Mouse (Mus musculus) thymus, postnatal 0 days (tissue): Measurements from ENCODE around the gene Tcf20. TPM values are rescaled to one million over a fixed set of nuclear protein-coding genes. Genes with fewer than 3 reads are reported as not detected.

Experiments
- DNase-seq: peaks from one replicate; pipeline ENCODE4 v3.0.0-alpha.2; 2015; ENCODE audit warnings: low spot score
- polyA plus RNA-seq: library from polyadenylated mRNA; unstranded; fragments of >200 nt; fragmentation: Nextera tagmentation; extraction: Ambion mirVana; gene quantifications from 2 replicates; pipeline ENCODE4 v1.2.1, GENCODE M21; 2015

Gene Tcf20
- polyA plus RNA-seq, 1 experiment from 2014 or later, result 13.1 TPM

GRCm38 (mm10) chr15:82995239-82995638 lies 7.6 kb upstream of the Tcf20 start:
- no peak for DNase-seq

- peak; percentile 74 for DNase-seq
Measured at GRCm38 (mm10) chr15:82992911-82993310, 5.2 kb upstream of the Tcf20 start.

DNA sequence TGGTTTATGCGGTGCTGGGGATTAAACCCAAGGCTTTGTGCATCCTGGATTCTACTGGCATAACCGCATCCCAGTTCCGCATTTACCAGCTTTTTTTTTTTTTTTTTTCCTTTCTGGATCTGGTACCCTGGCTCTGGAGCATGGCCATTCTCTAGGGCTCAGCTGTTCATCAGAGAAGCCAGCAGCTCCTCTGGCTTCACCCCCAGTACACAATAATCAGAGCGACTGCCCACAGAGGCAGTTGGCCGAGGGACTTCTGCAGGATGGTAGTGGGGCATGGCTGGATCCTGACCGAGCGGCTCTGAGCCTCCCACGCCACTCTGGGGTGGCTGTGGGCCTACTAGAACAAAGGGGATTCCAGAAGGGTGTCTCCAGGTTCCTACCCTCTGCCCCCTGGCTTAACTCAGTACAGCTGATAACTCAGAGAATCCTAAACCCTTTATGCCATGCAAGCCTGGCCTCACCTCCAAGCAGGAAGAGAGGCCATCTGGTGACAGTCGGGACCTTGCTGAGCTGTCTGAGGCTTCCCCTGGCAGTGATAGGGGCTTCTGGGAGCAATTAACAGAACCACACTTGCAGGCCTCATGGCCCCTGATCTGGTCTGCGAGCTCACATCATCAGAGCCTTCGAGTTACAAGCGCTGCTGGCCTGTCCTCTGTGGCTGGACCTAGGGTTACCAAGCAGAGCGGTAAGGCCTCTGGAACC lies 4.6 kb upstream of the Tcf20 start:
- no peak for DNase-seq

DNA sequence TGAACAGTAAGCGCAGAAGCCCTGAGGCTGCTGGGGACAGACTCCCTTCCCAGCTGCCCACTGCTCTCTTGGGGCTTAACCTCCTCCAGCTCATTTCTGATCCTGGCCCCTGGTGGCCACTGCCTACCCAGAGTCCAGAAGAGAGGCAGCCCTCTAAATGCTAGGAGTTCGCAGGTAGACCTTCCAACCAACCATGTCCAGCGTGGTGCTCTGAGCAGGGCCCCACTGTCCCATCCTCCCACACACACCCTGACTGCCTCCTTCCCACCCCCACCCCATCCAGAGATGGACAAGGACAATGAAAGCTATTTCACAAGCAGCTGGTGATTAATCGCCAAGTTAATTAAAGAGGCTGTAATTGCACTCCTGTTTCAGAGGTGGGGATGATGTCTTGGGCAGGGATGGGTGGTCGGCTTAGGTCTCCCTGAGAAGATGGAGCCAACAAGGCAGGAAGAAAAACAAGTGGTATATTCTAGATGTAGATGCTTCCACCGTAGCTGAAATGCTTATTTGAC lies 1.6 kb upstream of the Tcf20 start:
- DNase-seq, result no peak

GRCm38 (mm10) chr15:82987014-82987731 lies 499 bp downstream of the Tcf20 start:
- no peak for DNase-seq

- DNase-seq, result no peak
Measured at GRCm38 (mm10) chr15:82984574-82984973, 3.1 kb downstream of the Tcf20 start.

DNA sequence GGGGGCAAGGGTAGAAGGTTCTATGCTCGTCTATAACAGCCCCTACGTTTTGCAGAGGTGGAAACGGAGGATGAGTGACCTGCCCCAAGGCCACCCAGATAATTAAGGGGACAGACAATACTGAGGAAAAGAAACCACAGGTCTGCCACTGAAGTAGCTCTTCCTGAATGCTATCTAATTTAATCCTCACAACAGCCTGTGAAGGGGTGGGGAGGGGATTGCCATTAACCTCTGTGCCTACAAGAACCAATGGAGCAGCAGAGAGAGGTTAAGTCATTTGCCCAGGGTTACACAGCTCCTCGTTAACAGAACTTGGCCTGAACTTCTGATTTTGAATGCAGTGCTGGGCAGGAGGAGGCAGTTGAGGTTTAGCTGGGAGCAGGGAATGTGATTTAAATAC lies 3.6 kb downstream of the Tcf20 start:
- DNase-seq, result no peak

GRCm38 (mm10) chr15:82983416-82984026 lies 4.2 kb downstream of the Tcf20 start:
- DNase-seq, result no peak

GRCm38 (mm10) chr15:82982724-82983415 lies 4.8 kb downstream of the Tcf20 start:
- no peak for DNase-seq

DNA sequence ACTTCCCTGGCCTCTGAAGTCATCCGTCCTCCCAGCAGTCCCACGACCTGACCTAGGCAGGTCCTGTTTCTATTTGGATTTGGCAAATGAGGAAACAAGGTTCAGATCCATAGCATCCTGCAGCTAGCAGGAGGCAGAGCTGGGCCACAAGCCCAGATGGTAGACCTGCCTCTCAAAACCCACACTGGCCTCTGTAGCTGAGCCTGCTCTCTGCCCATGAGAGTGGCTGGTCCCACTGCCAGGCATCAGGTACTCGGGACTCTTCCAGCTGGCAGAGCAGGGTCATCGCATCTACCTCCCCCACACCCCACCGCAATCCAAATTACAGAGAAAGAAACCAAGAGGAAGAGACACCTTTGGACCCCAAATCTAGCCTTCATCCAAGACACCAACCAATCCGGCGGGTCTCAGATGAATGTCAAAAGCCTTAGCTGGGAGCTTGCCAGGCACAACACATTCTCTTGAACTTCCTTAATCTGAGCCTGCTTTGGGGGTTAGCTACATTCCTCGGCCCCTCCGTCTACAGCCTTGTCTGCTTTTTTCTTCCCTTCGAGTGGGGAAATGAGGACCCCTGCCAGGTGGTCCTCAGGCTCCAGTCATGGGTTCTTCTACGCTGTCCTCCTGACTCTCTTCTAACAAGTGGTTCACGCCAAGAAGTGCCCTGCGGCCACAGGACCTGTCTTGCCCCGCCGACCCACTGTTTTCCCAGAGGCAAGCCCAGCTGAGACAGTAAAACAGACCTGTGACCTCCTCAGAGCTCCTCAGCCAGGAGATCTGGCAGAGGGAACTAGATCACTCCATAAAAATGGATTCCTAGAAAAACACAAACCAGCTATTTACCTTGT lies 5.8 kb downstream of the Tcf20 start:
- DNase-seq, result no peak

- no peak for DNase-seq
Measured at GRCm38 (mm10) chr15:82979531-82979930, 8.1 kb downstream of the Tcf20 start.

- DNase-seq, result peak; percentile 53
Measured at GRCm38 (mm10) chr15:82974471-82974870, 13.2 kb downstream of the Tcf20 start.

DNA sequence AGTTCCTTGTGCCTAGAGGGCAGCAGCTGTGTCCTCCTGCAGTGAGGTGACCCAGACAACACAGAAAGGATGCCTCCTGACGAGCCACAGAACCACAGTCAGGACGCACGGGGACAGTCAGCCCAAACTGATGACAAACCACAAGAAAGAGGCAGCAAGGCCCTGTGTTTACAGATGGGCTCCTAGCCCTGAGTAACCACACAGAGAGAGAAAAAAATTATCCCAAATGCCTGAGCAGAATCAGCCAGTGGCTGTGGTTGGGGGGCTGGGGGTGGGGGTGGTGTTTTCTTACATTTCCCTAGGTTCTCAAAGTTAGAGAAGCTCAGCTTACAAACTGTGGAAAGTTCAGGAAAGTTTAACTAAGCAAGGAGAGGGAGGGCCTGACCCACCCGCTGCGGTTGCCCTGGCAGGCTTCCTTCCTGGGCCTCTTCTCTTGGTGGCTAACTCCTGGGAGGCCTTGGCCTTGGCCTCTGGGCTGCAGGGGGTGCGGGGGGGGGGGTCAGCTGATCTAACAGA lies 18.4 kb downstream of the Tcf20 start:
- DNase-seq, result peak; percentile 35

DNA sequence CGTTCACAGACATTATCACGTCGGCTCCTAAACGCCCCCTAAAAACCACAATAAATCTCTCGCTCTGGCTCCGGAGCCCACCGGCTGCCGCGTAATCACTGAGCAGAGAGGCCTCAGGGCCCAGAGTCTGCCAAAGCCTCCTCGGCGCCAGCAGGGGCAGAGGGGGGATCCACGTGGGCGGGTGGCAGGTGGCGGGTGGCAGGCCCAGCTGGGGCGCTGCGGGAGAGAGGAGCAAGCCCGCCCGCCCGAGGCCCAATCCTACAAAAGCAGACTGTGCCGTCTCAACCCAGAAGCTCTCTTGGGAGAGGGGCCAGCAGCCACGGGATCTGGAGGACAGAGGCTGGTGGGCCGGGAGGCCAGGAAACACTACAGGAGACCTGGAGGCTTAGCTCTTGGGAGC lies 19.2 kb downstream of the Tcf20 start:
- peak; percentile 76 for DNase-seq

- DNase-seq, result no peak
Measured at GRCm38 (mm10) chr15:82967947-82968346, 19.7 kb downstream of the Tcf20 start.

DNA sequence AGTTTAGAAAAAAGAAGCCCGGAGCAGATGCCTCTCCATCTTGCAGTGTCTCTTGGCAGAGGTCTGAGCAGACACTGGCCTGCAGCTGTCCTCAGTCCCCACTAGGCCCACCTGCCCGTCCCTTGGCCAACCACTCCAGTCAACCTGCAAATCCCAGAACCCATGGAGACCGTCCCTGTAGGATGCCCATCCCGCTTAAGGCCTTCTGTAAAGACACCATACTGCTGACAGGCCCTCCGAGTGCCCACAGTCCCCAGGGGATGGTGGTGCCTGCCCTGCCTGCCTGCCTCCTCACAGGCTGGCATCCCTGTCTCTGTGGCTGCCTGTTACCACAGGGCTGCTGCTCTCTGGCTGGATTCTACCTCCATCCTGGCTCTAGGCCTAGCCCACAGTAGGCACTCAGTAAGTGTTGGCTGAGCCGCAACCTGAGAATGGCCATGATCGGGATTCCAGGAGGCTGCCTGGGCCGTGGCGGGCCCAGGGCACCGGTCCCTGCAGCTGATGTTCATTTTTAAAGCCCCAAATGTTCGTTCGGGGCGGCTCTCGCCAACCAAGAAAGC lies 23.3 kb downstream of the Tcf20 start:
- no peak for DNase-seq

GRCm38 (mm10) chr15:82963556-82964156 lies 24.0 kb downstream of the Tcf20 start:
- peak; percentile 30 for DNase-seq

DNA sequence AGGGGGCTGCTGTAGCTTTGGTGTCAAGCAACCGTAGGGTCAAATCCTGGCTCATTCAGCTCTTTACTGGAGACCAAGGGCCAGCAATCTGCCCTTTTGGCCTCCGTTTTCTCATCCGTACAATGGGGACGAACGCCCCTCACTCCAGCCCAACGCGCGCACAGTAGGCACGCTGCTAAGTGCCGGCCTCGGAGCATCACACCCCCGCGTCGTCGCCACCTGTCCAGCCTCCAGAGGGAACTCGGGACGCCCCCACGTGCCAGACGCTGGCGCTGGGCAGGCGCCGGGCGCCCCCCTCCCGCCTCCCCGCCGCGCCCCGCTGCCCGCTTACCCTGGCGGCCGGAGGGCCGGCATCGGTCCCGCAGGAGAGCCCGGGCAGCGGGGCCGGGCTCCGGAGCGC lies 24.6 kb downstream of the Tcf20 start:
- no peak for DNase-seq

- no peak for DNase-seq
Measured at GRCm38 (mm10) chr15:82962536-82962935, 25.1 kb downstream of the Tcf20 start.
